Mouse (Mus musculus) kidney, adult 2 months (tissue): Measurements from ENCODE around the gene Cyp4f14. TPM values are rescaled to one million over a fixed set of nuclear protein-coding genes. Genes with fewer than 3 reads are reported as not detected.
"Not testable (repeated sequence)": the region's sequence is repeated elsewhere in the genome, so short reads cannot be mapped to it uniquely, and the experiment has no call there.

ENCODE experiments used
- DNase-seq: peaks from one replicate; pipeline ENCODE4 v3.0.0; 2021
- H3K27ac ChIP-seq: fragments of 200-500 bp; 2 replicates; pipeline ENCODE4 v1.5.1; 2012; ENCODE audit warnings: low read depth, low read length, control low read depth, inconsistent platforms; ENCODE audit not compliant: insufficient read depth
- H3K27me3 ChIP-seq: fragments of 200-500 bp; replicated peaks from 2 replicates; pipeline ENCODE4 v1.6.1; 2012; ENCODE audit warnings: mild to moderate bottlenecking, moderate library complexity, low read length, inconsistent platforms; ENCODE audit not compliant: control insufficient read depth, insufficient read depth
- H3K36me3 ChIP-seq: fragments of 200-500 bp; 2 replicates; pipeline ENCODE4 v1.6.1; 2012; ENCODE audit warnings: mild to moderate bottlenecking, moderate library complexity, low read length, inconsistent platforms; ENCODE audit not compliant: control insufficient read depth, insufficient read depth
- H3K4me1 ChIP-seq: fragments of 200-500 bp; 2 replicates; pipeline ENCODE4 v1.6.1; 2011; ENCODE audit warnings: low read length; ENCODE audit not compliant: control insufficient read depth, insufficient read depth
- H3K4me3 ChIP-seq: fragments of 200-500 bp; 2 replicates; pipeline ENCODE4 v1.5.1; 2011; ENCODE audit warnings: mild to moderate bottlenecking, low read depth, low read length, control low read depth; ENCODE audit not compliant: insufficient read depth
- CTCF ChIP-seq: fragments of 200-500 bp; conservative IDR thresholded peaks from 2 replicates; pipeline ENCODE4 v1.5.1; 2011; ENCODE audit warnings: low read depth, mild to moderate bottlenecking, control low read depth, low read length, moderate library complexity, mixed read lengths; ENCODE audit not compliant: insufficient read depth, insufficient read length
- POLR2A ChIP-seq: fragments of 200-500 bp; IDR thresholded peaks from one replicate; pipeline ENCODE4 v1.6.1; 2011; ENCODE audit warnings: low read depth, low read length, control low read depth
- WGBS: fragments of 180-500 bp; shearing (Covaris S2); methylation state at CpG from one replicate; pipeline ENCODE4 v1.1.7; 2018; 5-methylcytosine and 5-hydroxymethylcytosine counted together
- polyA plus RNA-seq: library from polyadenylated mRNA; depleted of rRNA; stranded (reverse); fragments of >200 nt; gene quantifications from 2 replicates; pipeline ENCODE4 v1.2.3, GENCODE M21; 2012; rRNA removed

Gene Cyp4f14
- polyA plus RNA-seq, 1 experiment = 4.5 TPM

GRCm38 (mm10) chr17:32872696-32873095 is 44.4 kb downstream of the Cyp4f14 start:
- TF ChIP-seq CTCF (no peak), POLR2A (no peak)
- no peak for DNase-seq
- Histone ChIP-seq H3K4me1 (no peaks in the 10 kb centered on the region), H3K27me3 (no peaks in the 10 kb centered on the region), H3K4me3 (no peak overlapping the region), H3K27ac (no peak overlapping the region), H3K36me3 (no peaks in the 10 kb centered on the region)
- 65% methylated on average over 5 of the region's 5 CpGs for WGBS

- Histone ChIP-seq H3K4me1 (no peaks in the 10 kb centered on the region), H3K36me3 (no peaks in the 10 kb centered on the region), H3K27ac (no peak overlapping the region), H3K4me3 (no peak overlapping the region), H3K27me3 (no peaks in the 10 kb centered on the region)
- TF ChIP-seq POLR2A (no peak), CTCF (no peak)
- no peak for DNase-seq
- WGBS = 80% methylated on average over 4 of the region's 4 CpGs
Measured at GRCm38 (mm10) chr17:32872091-32872490, 45.1 kb downstream of the Cyp4f14 start.

- 93% methylated on average over 1 of the region's 1 CpGs for WGBS
- no peak overlapping the region for H3K27ac ChIP-seq
- no peaks in the 10 kb centered on the region for H3K36me3 ChIP-seq
- TF ChIP-seq CTCF (no peak), POLR2A (no peak)
- no peaks in the 10 kb centered on the region for H3K4me1 ChIP-seq
- DNase-seq = no peak
- no peaks in the 10 kb centered on the region for H3K27me3 ChIP-seq
- no peak overlapping the region for H3K4me3 ChIP-seq
Measured at GRCm38 (mm10) chr17:32871483-32871882, 45.7 kb downstream of the Cyp4f14 start.

- H3K4me3 ChIP-seq, DNase-seq, H3K27me3 ChIP-seq, H3K27ac ChIP-seq, H3K4me1 ChIP-seq, H3K36me3 ChIP-seq: not testable (repeated sequence)
- 54% methylated on average over 5 of the region's 7 CpGs for whole genome bisulfite sequencing
Measured at GRCm38 (mm10) chr17:32867266-32867665, 49.9 kb downstream of the Cyp4f14 start.

GRCm38 (mm10) chr17:32856713-32857112 is 60.4 kb downstream of the Cyp4f14 start:
- not testable (repeated sequence) for H3K4me3 ChIP-seq, H3K4me1 ChIP-seq, H3K27me3 ChIP-seq, H3K27ac ChIP-seq, DNase-seq, H3K36me3 ChIP-seq
- 65% methylated on average over 4 of the region's 6 CpGs for WGBS

Other genes with a start within 250 kb of the Cyp4f14 start
- 0.11 and 0.69 TPM in 2 replicates for gene Cyp4f15, start 231.7 kb downstream of the Cyp4f14 start, polyA plus RNA-seq
- 20.5 and 24.8 TPM in 2 replicates for gene Zfp871, start 129.1 kb downstream of the Cyp4f14 start, polyA plus RNA-seq
- gene Zfp811, start 107.4 kb downstream of the Cyp4f14 start, polyA plus RNA-seq = 0.14 and 0.16 TPM in 2 replicates
- 3.4 and 3.6 TPM in 2 replicates for gene Zfp799, start 87.1 kb downstream of the Cyp4f14 start, polyA plus RNA-seq
- 1.1 and 1.4 TPM in 2 replicates for gene Zfp870, start 25.7 kb downstream of the Cyp4f14 start, polyA plus RNA-seq
- gene Cyp4f13, start 30.1 kb upstream of the Cyp4f14 start, polyA plus RNA-seq = 61.5 and 67.2 TPM in 2 replicates
- 0.49 and 0.77 TPM in 2 replicates for gene Zfp472, start 48.5 kb upstream of the Cyp4f14 start, polyA plus RNA-seq
- gene Zfp952, start 75.8 kb upstream of the Cyp4f14 start, polyA plus RNA-seq = 2.3 and 2.6 TPM in 2 replicates
- 0.83 and 1.2 TPM in 2 replicates for gene Zfp763, start 116.1 kb upstream of the Cyp4f14 start, polyA plus RNA-seq
- not detected in 2 replicates for gene 4921501E09Rik, start 150.7 kb upstream of the Cyp4f14 start, polyA plus RNA-seq
- gene Zfp563, start 172.0 kb upstream of the Cyp4f14 start, polyA plus RNA-seq = 2.2 and 2.8 TPM in 2 replicates
- gene Morc2b, start 222.3 kb upstream of the Cyp4f14 start, polyA plus RNA-seq = 0.01 TPM in 1 of 2 replicates, not detected in the other